Mouse (Mus musculus): ENCODE data around the gene Elmo1.

The Elmo1 gene

GRCm38 (mm10) chr13:20286680-20287079, 196.3 kb downstream of the Elmo1 start:
- DNase-seq = no peak

GRCm38 (mm10) chr13:20288393-20288792, 198.0 kb downstream of the Elmo1 start:
- DNase-seq = no peak

DNA sequence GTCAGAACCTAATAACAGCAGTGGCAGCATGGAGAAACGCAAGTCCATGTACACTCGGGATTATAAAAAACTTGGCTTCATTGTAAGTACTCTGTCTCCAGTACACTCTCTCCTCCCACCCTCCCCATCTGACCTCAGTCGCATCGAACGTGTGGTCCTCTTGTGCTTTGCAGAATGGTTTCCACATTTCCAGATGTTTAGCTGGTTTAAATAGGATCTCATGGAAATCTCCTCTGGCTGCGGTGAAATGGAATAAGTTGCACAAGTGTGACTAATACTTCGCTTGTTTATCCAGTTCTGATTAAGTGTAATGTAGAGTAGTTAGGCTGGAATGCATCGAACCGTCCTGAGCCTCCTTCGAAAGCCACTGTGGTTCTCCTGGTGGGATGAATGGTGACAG, 200.0 kb downstream of the Elmo1 start:
- no peak for DNase-seq

DNA sequence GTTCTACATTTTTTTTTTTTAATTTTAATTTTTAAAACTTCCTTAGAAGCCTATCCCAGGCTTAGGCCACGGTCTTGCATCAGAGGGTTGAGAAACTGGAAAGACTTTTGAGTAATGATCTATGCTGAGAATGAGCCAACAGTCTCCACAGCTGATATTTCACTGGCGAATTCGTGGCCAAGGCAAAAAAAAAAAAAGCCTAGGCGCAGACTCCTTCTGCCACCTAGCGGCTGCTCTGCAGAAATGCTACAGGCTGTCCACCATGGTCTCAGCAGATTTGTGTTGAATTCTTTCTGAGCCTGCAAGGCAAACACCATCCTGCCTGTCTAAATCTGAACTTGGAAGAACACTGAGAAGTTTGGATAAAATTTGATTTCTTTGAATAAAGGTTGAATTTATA, 202.0 kb downstream of the Elmo1 start:
- DNase-seq = peak; percentile 65 to 66

DNA sequence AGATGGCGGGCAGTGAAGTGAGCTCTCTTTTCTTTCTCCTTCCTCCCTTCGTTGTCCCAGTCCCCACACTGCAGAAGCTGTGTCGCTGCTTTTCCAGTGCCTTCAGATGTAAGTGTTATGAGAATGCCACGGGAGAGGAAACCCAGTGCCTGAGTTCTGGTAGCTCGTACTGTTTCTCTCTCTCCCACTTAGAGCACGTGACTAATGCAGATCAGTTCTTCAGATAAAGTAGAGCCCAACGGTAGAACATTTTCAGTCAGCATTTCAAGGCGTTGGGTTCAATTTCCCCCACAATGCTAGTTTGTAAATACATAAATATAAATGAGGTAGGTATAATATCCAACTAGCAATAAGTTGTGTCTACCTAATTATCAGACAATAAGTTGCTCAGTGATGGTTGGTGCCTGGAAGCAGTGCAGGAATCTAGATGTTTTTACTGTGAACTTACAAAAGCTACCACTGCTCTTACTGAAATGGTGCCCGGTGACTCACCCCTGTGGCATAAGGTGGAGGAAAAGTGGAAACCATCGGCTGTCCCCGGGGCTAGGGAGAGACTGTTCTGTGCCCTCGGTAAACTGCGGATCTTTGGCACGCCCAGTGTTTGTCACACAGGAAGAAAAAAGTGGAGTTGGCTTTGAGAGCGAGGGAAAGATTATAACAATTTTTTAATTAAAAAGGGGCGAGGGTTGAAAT, 205.0 kb downstream of the Elmo1 start:
- DNase-seq = no peak

- peak; percentile 87 to 91 for DNase-seq
Measured at GRCm38 (mm10) chr13:20297841-20298240, 207.4 kb downstream of the Elmo1 start.

GRCm38 (mm10) chr13:20299424-20299823, 209.0 kb downstream of the Elmo1 start:
- DNase-seq = peak; percentile 66 to 69

- no peak for DNase-seq
Measured at GRCm38 (mm10) chr13:20300052-20300564, 209.7 kb downstream of the Elmo1 start.

DNA sequence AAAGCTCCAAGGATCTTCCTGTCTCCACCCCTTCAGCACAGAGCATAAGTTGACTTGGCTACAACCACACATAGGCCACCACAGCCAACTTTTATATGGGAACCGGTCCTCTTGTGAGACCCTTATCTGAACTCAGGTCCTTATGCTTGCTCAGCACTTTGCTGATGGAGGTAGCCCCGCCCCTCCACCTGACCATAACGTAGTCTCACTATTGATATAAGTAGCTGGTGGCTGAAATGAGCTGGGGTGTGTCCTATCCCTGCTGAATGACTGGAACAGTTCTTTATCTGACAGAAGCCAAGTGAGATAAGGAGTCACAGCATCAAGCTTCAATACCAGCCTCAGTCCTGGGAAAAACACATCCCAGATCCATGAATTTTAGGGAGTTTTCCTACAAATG, 210.2 kb downstream of the Elmo1 start:
- no peak for DNase-seq

DNA sequence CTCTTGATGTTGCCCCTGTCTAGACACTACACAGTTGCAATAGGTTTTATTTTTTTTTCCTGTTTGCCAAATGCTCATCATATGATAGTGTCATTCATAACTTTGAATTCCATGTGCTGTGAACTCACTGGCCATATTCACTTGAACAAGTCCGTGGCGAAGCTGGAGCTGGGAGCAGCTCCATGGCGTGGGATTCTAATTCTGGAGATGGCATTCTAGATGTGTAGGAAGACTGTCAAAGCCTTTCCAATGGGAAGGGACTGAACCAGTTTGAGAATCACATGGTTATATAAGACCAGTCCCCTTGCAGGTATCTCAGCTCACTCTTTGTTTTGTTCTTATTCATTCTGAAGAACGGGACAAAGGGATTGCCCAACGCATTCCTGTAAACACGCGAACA, 211.4 kb downstream of the Elmo1 start:
- DNase-seq = no peak

- DNase-seq = peak in 1 of 2 experiments; percentile 32
Measured at GRCm38 (mm10) chr13:20305621-20306020, 215.2 kb downstream of the Elmo1 start.

DNA sequence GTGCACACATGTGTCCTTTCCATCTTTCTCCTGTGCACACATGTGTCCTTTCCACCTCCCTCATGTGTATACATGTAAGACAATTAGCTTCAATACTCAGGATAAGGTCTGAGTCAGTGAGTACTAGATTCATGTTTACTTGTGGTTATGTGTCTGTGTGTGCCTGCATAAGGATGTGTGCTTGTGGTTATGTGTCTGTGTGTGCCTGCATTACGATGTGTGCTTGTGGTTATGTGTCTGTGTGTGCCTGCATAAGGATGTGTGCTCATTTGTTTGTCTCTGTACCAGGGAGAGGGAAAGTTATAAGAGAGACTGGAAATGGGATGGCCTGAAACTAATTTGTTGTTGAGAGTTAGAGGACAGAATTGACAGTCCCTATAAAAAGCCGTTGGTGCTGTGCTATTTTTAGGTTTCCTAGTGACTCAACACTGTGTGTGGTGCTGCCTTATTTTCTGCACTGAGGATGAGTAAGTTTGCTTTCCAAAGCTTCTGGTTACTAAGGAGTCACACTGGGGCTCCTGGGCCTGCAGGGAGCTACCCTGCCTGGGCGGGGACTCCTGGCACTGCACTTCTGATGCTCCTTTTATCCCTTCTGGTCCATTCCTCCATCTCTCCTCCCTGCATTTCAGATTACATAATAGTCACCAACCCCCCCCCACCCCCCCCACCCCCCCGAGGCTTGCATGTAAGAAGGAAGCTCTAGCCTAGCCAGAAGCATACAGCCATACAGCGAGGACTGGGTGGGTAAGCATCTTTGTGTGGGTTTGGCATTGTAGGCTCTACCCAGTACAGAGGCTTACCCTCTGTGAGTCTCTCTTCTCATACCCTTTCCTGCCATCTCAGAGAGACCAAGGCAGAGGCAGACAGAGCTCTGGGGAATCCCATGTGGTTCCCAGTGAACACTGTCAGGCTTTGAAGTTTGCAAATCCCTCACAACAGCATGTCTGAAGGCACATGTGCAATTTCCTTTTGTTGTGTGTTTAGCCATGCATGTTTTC, 216.1 kb downstream of the Elmo1 start:
- peak in 1 of 2 experiments; percentile 37 for DNase-seq

GRCm38 (mm10) chr13:20307381-20307780, 217.0 kb downstream of the Elmo1 start:
- peak; percentile 81 to 89 for DNase-seq

- DNase-seq = peak; percentile 93 to 94
Measured at GRCm38 (mm10) chr13:20311612-20312011, 221.2 kb downstream of the Elmo1 start.

DNA sequence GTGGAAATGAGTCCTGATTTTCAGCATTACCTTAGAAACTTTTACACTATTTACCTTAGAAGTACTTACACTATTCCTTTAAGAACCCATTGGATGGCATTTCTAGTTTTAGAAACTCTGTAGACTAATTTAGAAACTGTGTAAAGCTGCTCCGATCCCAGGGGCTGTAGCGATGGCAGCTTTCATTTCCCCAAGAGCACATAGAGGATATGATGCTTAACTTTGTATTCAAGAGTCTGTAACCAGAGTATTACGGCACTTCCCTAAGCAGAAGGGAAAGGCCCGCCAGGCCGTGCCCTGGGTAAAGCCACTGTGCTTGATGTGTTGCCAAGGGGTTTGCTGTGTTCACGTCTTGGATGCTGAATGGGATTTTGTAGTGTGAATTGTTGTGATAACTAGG, 222.9 kb downstream of the Elmo1 start:
- DNase-seq = no peak

DNA sequence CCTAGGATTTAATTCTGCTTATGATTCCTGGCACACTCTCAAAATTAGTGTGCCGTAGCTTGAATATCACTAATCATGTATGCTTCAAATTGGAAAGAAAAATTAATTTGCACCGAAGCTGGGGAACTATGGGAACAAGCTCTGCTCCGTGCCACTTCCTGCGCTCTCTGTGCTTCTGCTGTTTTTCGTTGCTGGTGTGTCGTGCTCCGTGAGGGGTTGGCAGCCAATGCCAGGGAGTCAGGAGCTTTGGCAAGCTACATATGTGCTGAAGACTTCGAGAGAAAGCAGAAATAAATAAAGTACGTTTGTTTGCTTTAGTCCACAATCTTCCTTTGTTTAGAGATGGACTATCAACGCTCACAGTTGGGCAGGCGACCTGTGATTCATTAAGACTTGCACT, 225.7 kb downstream of the Elmo1 start:
- DNase-seq = peak; percentile 44 to 68

- DNase-seq = no peak
Measured at GRCm38 (mm10) chr13:20318615-20319219, 228.3 kb downstream of the Elmo1 start.

GRCm38 (mm10) chr13:20320232-20320631, 229.8 kb downstream of the Elmo1 start:
- DNase-seq = no peak

GRCm38 (mm10) chr13:20323478-20323877, 233.1 kb downstream of the Elmo1 start:
- no peak for DNase-seq

- DNase-seq = no peak
Measured at GRCm38 (mm10) chr13:20327064-20327463, 236.7 kb downstream of the Elmo1 start.

DNA sequence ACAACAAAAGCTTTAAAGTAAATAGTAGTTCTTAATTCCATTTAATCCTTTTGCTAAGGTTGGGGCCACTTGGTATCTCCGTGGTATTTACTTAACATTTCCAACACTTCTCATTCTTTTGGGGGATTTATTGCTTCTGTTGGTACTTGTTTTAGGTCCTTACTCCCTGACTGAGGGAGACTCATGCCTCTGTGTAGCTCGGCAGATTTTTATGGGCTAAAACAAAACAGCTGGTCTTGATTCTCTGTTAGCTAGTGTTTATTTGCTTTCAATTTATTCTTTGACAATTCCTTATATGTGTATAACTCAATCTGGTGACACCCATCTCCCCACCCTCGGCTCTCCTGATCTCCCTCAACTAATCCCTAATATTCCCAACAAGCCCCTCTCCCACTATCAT, 237.6 kb downstream of the Elmo1 start:
- no peak for DNase-seq

GRCm38 (mm10) chr13:20328672-20329071, 238.3 kb downstream of the Elmo1 start:
- no peak for DNase-seq

GRCm38 (mm10) chr13:20330954-20331353, 240.6 kb downstream of the Elmo1 start:
- DNase-seq = peak; percentile 64 to 65
